Mouse (Mus musculus) E14TG2a.4 (cell line): ENCODE data around the gene Arid3a.

ENCODE experiments used
- H3K27me3 ChIP-seq: 2 replicates; pipeline ENCODE4 v1.6.1; 2014; ENCODE audit warnings: low read length, control low read depth; ENCODE audit not compliant: insufficient read depth
- H3K36me3 ChIP-seq: 2 replicates; pipeline ENCODE4 v1.6.1; 2014; ENCODE audit warnings: low read length, control low read depth; ENCODE audit not compliant: insufficient read depth
- H3K4me1 ChIP-seq: replicated peaks from 2 replicates; pipeline ENCODE4 v1.6.1; 2014; ENCODE audit warnings: low read depth, low read length, control low read depth
- H3K4me3 ChIP-seq: replicated peaks from 2 replicates; pipeline ENCODE4 v1.5.1; 2014; ENCODE audit warnings: mild to moderate bottlenecking, low read length
- H3K9me3 ChIP-seq: 2 replicates; pipeline ENCODE4 v1.6.1; 2014; ENCODE audit warnings: low read length, control low read depth
- CTCF ChIP-seq: conservative IDR thresholded peaks from 2 replicates; pipeline ENCODE4 v1.5.1; 2014; ENCODE audit warnings: low read length
- NANOG ChIP-seq: IDR thresholded peaks from 2 replicates; pipeline ENCODE4 v1.6.1; 2014; ENCODE audit warnings: borderline replicate concordance, low read length, mixed read lengths
- POU5F1 ChIP-seq: IDR thresholded peaks from 2 replicates; pipeline ENCODE4 v1.6.1; 2014; ENCODE audit warnings: low read length, borderline replicate concordance

Arid3a gene

DNA sequence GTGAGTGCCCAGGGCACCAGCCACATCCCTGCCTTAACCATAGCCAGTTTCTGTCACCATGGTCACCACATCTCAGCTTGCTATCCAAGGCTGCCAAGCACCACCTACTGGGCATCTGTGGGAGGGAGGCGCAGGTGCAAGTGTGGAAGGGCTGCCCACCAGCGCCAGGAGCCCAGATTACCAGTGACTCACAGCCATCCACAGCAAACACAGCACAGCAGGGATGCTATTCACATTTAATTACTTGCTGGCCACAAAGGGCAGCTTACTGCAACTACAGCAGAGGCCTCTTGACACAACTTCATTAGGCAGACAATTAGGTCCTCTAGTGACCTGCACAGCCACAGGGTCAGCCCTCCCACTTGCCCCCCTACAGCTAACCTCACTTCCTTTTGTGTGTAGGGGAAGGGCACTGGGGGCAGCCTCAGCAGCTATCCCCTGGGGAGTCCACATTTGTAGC lies 25.9 kb upstream of the Arid3a start:
- H3K27me3 ChIP-seq: no peaks in the 10 kb centered on the region
- no peaks in the 10 kb centered on the region for H3K9me3 ChIP-seq
- no peak overlapping the region for H3K4me3 ChIP-seq
- TF ChIP-seq NANOG (no peak), POU5F1 (no peak), CTCF (no peak)
- peaks cover 66% of the 10 kb centered on the region for H3K36me3 ChIP-seq
- peaks cover 59% of the 10 kb centered on the region for H3K4me1 ChIP-seq

DNA sequence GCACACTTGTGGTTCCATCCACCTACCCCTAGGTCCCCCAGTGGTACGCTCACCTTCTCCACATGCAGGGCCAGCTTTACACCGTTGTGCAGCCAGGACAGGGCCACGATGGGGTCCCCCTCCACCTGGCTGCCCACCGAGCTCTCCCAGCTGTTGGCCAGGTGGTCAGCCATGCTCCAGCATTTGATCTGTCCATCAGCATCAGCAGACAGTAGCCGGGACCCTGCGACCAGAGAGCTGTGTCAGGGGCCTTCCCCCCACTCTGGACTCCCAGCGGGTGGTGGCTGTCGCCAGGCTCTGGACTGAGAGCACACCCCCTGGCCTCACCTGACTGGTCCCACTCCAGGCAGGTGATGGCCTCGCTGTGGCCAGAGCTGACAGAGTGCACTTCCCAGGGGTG lies 20.1 kb upstream of the Arid3a start:
- no peaks in the 10 kb centered on the region for H3K27me3 ChIP-seq
- H3K36me3 ChIP-seq: peaks cover 60% of the 10 kb centered on the region
- no peak overlapping the region for H3K4me3 ChIP-seq
- peaks cover 44% of the 10 kb centered on the region for H3K4me1 ChIP-seq
- no peaks in the 10 kb centered on the region for H3K9me3 ChIP-seq
- TF ChIP-seq CTCF (no peak), NANOG (no peak), POU5F1 (no peak)

DNA sequence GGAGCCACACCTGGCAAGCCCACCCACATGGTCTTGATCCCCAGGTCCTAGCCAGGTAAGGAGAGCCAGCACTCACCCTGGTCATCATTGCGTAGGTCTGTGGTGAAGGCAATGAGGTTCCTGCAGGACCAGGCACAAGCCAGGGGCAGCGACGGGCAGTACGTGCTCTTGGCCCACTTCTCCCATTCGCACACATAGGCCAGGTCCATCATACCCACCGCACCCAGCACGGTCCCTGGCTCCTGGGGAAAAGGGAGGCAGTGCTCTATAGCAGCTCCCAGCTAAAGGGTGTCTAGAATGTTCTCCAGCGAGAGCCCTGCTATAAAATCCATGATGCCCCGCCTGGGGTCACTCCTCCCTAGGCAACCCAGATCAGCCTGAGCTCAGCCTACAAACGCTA lies 19.4 kb upstream of the Arid3a start:
- H3K27me3 ChIP-seq: no peaks in the 10 kb centered on the region
- H3K36me3 ChIP-seq: peaks cover 57% of the 10 kb centered on the region
- peaks cover 46% of the 10 kb centered on the region for H3K4me1 ChIP-seq
- H3K9me3 ChIP-seq: no peaks in the 10 kb centered on the region
- H3K4me3 ChIP-seq: peak overlapping the region; percentile 94; the same call in 1 of the 2 replicates
- TF ChIP-seq CTCF: no peak
- TF ChIP-seq NANOG: no peak
- no peak for TF ChIP-seq POU5F1

DNA sequence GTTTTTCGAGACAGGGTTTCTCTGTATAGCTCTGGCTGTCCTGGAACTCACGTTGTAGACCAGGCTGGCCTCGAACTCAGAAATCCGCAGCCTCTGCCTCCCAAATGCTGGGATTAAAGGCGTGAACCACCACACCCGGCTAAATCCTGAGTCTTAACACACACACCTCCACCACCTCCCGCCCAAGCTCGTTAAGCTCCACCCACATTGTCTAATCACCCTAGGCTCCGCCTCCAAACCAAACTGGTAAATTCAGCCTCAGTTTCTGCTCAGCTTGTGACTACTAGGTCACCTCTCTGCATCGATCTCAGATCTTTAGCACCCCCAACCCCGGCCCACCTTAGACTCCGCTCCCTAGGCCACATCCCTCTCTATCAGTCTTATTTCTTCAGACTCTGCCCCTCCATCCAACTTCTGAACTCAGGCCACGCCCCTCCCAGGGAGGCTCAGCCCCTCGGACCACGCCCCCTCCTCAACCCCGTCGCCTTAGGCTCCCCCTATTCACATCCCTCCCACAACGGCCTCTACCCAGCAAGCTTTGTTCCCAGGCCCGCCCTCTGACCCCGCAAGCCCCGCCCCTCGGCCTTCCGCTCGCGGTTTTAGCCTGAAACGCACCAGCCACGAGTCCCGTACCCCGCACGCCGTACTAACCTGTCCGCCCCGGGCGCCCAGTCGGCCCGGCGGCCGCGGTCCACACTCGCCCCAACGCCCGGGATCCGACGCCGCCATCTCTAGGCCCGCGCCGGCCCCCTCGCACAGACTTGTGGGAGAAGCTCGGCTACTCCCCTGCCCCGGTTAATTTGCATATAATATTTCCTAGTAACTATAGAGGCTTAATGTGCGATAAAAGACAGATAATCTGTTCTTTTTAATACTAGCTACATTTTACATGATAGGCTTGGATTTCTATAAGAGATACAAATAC lies 18.4 kb upstream of the Arid3a start, which contains the start of gene Med16:
Gene Med16 (minus strand): TSS at position 757 of the 925 bp plus-strand sequence.
- TF ChIP-seq CTCF: no peak
- no peak for TF ChIP-seq POU5F1
- no peak for TF ChIP-seq NANOG
- H3K27me3 ChIP-seq: no peaks in the 10 kb centered on the region
- peak within 1 kb of the TSS; percentile 94 for H3K4me3 ChIP-seq
- peaks cover 48% of the 10 kb centered on the region for H3K36me3 ChIP-seq
- no peaks in the 10 kb centered on the region for H3K9me3 ChIP-seq
- peaks cover 42% of the 10 kb centered on the region for H3K4me1 ChIP-seq

DNA sequence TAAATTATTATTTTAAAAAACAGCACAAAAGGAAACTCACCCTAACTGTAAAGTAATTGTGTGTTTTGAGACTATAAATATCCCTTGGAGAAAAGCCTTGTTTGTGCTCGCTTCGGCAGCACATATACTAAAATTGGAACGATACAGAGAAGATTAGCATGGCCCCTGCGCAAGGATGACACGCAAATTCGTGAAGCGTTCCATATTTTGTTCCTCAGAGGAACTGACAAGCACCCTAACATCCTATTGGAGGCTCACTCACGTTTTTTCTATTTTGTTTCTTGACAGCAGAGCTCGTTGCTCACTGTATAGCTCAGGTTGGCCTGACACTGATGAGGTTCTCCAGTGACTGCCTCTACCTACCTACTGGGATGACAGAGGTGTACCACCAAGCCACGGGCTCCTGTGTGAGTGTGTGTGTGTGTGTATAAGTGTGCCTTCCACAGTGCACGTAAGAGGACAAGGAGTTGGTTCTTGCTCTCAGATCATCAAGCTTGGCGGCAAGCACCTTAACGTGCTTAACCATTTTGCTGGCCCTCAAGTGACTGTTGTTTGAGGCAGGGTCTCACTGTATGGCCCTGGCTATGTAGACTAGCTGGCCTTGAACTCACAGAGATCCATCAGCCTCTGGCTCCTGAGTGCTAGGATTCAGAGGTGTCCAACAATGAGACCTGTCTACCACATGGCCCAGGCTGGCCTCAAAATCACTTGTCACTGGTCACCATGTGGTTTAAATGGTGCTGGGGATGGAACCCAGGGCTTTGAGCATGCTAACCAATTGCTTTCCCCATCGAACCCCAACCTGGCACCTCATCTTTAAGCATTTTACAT lies 17.5 kb upstream of the Arid3a start:
- Histone ChIP-seq H3K4me3 (peak overlapping the region; percentile 94), H3K27me3 (no peaks in the 10 kb centered on the region), H3K9me3 (no peaks in the 10 kb centered on the region), H3K4me1 (peaks cover 42% of the 10 kb centered on the region), H3K36me3 (peaks cover 42% of the 10 kb centered on the region)
- TF ChIP-seq CTCF: no peak
- no peak for TF ChIP-seq NANOG
- no peak for TF ChIP-seq POU5F1

DNA sequence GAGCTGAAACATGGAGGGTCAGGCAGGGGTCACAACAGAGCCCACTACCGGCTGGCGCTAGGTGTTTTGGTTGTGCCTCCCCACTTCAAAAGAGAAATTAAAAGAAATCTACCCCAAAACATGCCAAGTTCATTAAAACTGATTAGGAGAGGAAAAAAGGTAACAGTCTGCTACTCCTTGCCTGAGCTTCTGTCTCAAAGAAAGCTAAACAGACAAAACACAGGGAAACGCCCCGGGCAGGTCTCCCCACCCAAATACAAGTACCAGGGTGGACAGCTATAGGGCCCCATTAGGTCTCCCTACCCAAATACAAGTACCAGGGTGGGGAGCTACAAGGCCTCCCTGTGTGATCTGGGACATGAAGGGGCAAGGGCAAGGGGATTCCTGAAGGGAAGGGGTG lies 16.3 kb upstream of the Arid3a start, which contains the start of gene Gm26602:
Gene Gm26602 (plus strand): TSS at position 301 of the 400 bp plus-strand sequence.
- no peaks in the 10 kb centered on the region for H3K9me3 ChIP-seq

DNA sequence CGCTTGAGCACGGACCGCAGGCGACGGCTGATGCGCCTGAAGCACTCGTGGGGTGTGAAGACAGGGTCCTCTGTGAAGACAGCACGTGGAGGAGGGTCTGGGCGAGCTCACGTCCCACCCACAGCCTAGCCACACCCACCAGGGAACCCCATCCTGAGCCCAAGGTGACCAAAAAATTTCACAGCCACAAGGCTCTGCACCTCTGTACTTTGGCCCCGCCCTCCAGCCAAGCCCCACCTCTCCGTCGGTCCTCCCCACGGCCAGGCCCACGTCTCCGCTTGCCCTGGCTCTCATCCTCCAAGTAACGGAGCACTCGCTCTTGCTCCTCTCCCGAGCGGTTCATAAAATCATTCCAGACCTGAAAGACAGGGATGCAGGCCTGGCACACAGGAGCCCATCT lies 14.4 kb upstream of the Arid3a start:
- TF ChIP-seq POU5F1: no peak
- TF ChIP-seq NANOG: no peak
- no peak for TF ChIP-seq CTCF

More for the DNA sequence above, 16.3 kb upstream of the Arid3a start, which contains the start of gene Gm26602:
- Histone ChIP-seq H3K36me3 (peaks cover 32% of the 10 kb centered on the region), H3K27me3 (no peaks in the 10 kb centered on the region), H3K4me1 (peaks cover 49% of the 10 kb centered on the region), H3K4me3 (no peak within 1 kb of the TSS)
- no peak for TF ChIP-seq POU5F1
- TF ChIP-seq NANOG: no peak
- TF ChIP-seq CTCF: no peak

More for the DNA sequence above, 14.4 kb upstream of the Arid3a start:
- no peak overlapping the region; the same call in 1 of the 2 replicates for H3K4me3 ChIP-seq
- H3K27me3 ChIP-seq: peaks cover 4% of the 10 kb centered on the region
- H3K36me3 ChIP-seq: peaks cover 15% of the 10 kb centered on the region
- H3K4me1 ChIP-seq: peaks cover 53% of the 10 kb centered on the region
- no peaks in the 10 kb centered on the region for H3K9me3 ChIP-seq
